13 mouse cellular contexts compared by ENCODE assay signal in the genomic region with DNA sequence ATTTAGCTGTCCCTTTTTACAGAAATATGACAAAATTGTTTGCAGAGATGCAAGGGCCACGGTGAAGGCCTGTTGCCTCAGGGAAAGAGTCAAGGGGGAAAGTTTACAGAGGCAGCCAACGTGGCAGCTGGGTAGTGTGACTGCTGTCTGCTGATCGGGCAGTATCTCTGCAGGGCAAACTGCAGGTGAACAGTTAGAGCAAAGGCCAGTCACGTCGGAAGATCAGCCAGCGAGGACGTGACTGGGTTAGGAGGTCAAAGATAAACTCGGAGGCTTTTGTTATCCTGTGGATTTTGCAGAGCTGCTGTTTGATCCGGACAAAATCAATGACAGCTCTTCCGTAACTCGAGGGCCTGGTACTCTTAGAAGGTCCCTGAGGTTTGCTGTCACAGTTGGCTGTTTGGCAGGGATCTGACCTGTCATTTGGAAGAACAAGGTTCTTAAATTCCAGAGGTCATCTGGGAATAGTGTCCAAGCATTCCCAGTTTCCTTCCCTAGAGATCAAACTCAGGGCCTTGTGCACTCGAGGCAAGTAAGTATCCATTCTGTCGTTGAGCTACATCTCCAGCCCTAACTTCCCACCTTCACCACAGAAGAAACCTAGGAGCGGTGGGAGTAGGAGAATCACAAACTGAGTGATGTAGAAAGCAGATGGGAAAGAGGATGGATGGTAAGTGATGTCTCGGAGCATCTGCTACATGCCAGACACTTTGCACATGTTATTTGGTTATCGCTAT. TPM values are rescaled to one million over a fixed set of nuclear protein-coding genes. Genes with fewer than 3 reads are reported as not detected.
A peak's percentile ranks its signal among the peaks of the same experiment; 100 is the strongest.
DNase-seq lines count a peak whose midpoint lies in the region; ATAC-seq lines count a peak whose summit lies in the region.
"Had no signal": no experiment of that assay in that cellular context is flagged by ENCODE, and none has a peak within 500 bp of the region (broad histone marks: within the 10 kb centered on the region; RNA-seq: fewer than 3 reads in every experiment).

No protein-coding gene starts in this region.

- 33% methylated on average over 16 of the region's 16 CpGs for WGBS in heart, embryonic 12.5 days
- WGBS in midbrain, embryonic 15.5 days = 53% methylated on average over 16 of the region's 16 CpGs
- 51% methylated on average over 16 of the region's 16 CpGs for WGBS in midbrain, embryonic 10.5 days
- 46% methylated on average over 16 of the region's 16 CpGs for WGBS in liver, embryonic 16.5 days (ENCODE audit: insufficient replicate concordance)
- 71% methylated on average over 16 of the region's 16 CpGs for WGBS in neural tube, embryonic 15.5 days

- H3K27ac ChIP-seq in heart, embryonic 12.5 days (ENCODE audit: poor library complexity, severe bottlenecking) = no peak overlapping the region
- no peak overlapping the region for H3K27ac ChIP-seq in midbrain, embryonic 15.5 days
- no peak overlapping the region for H3K27ac ChIP-seq in midbrain, embryonic 10.5 days (replicated peaks)
- peak overlapping the region; percentile 68 for H3K27ac ChIP-seq in liver, embryonic 16.5 days (ENCODE audit: low read length)
- H3K27ac ChIP-seq in neural tube, embryonic 15.5 days (replicated peaks) = no peak overlapping the region
- H3K27ac ChIP-seq: embryonic facial prominence, embryonic 15.5 days; midbrain, embryonic 12.5 days had no signal

- H3K27me3 ChIP-seq in heart, embryonic 12.5 days (replicated peaks) = 0 out of 2 replicates have a peak, but pooled peaks cover 4% of the 10 kb centered on the region
- H3K27me3 ChIP-seq in midbrain, embryonic 15.5 days (replicated peaks) = 0 out of 2 replicates have a peak, but pooled peaks cover 9% of the 10 kb centered on the region
- H3K27me3 ChIP-seq in midbrain, embryonic 10.5 days (ENCODE audit: low read depth, poor library complexity, severe bottlenecking) = peaks cover 42% of the 10 kb centered on the region
- H3K27me3 ChIP-seq in liver, embryonic 16.5 days (ENCODE audit: control insufficient read depth, insufficient read depth, low read depth, low read length) = peaks cover 14% of the 10 kb centered on the region
- H3K27me3 ChIP-seq in neural tube, embryonic 15.5 days (replicated peaks) = peaks cover 6% of the 10 kb centered on the region
- H3K27me3 ChIP-seq: Patski had no signal

- H3K4me3 ChIP-seq in heart, embryonic 12.5 days = no peak overlapping the region
- no peak overlapping the region for H3K4me3 ChIP-seq in midbrain, embryonic 15.5 days
- no peak overlapping the region for H3K4me3 ChIP-seq in midbrain, embryonic 10.5 days
- H3K4me3 ChIP-seq in liver, embryonic 16.5 days (ENCODE audit: low read depth, low read length) = no peak overlapping the region
- no peak overlapping the region for H3K4me3 ChIP-seq in neural tube, embryonic 15.5 days (replicated peaks)

- H3K4me2 ChIP-seq in heart, embryonic 12.5 days = peak overlapping the region; percentile 76
- peak overlapping the region; percentile 52; the same call in 1 of the 2 replicates for H3K4me2 ChIP-seq in midbrain, embryonic 15.5 days
- no peak overlapping the region for H3K4me2 ChIP-seq in liver, embryonic 16.5 days (ENCODE audit: low read depth, low read length)
- H3K4me2 ChIP-seq in neural tube, embryonic 15.5 days = no peak overlapping the region

- no peak for ATAC-seq in heart, embryonic 12.5 days (ENCODE audit: insufficient number of reproducible peaks, low FRiP score)
- no peak for ATAC-seq in midbrain, embryonic 15.5 days (replicated peaks)
- ATAC-seq in liver, embryonic 16.5 days (ENCODE audit: low read depth) = peak; percentile 93
- ATAC-seq in neural tube, embryonic 15.5 days (ENCODE audit: low FRiP score) = no peak
- ATAC-seq: Patski had no signal

- intact Hi-C loops in heart, postnatal 36 days (cut with DNase I) = no loop called here

- no peak for DNase-seq in heart, postnatal 36 days
- DNase-seq in midbrain, embryonic 10.5 days (ENCODE audit: low spot score) = no peak
- DNase-seq in kidney, postnatal 36 days = peak; percentile 60 to 68
- no peak for DNase-seq in lung, postnatal 14 days
- DNase-seq: adrenal gland, adult 8-10 months; cerebellum, postnatal 14 days had no signal

- no peaks in the 10 kb centered on the region for H3K36me3 ChIP-seq in heart, embryonic 12.5 days
- no peaks in the 10 kb centered on the region for H3K36me3 ChIP-seq in midbrain, embryonic 15.5 days (replicated peaks)
- no peaks in the 10 kb centered on the region for H3K36me3 ChIP-seq in midbrain, embryonic 10.5 days
- H3K36me3 ChIP-seq in liver, embryonic 16.5 days (ENCODE audit: control insufficient read depth, insufficient read depth) = no peaks in the 10 kb centered on the region
- no peaks in the 10 kb centered on the region for H3K36me3 ChIP-seq in neural tube, embryonic 15.5 days
- H3K36me3 ChIP-seq: embryonic facial prominence, embryonic 15.5 days; midbrain, embryonic 12.5 days had no signal

- H3K9me3 ChIP-seq in heart, embryonic 12.5 days (replicated peaks) = peaks cover 3% of the 10 kb centered on the region
- no peaks in the 10 kb centered on the region for H3K9me3 ChIP-seq in midbrain, embryonic 15.5 days
- no peaks in the 10 kb centered on the region for H3K9me3 ChIP-seq in midbrain, embryonic 10.5 days (replicated peaks)
- H3K9me3 ChIP-seq in liver, embryonic 16.5 days (replicated peaks; ENCODE audit: control insufficient read depth, low read length) = no peaks in the 10 kb centered on the region
- no peaks in the 10 kb centered on the region for H3K9me3 ChIP-seq in neural tube, embryonic 15.5 days (replicated peaks)
- H3K9me3 ChIP-seq: embryonic facial prominence, embryonic 15.5 days; midbrain, embryonic 12.5 days had no signal

- H3K4me1 ChIP-seq in heart, embryonic 12.5 days (replicated peaks) = peaks cover 10% of the 10 kb centered on the region; the same call in 1 of the 2 replicates
- H3K4me1 ChIP-seq in midbrain, embryonic 15.5 days = peaks cover 7% of the 10 kb centered on the region
- H3K4me1 ChIP-seq in midbrain, embryonic 10.5 days = peaks cover 16% of the 10 kb centered on the region
- no peaks in the 10 kb centered on the region for H3K4me1 ChIP-seq in liver, embryonic 16.5 days (ENCODE audit: control insufficient read depth, low read depth, low read length)
- H3K4me1 ChIP-seq in neural tube, embryonic 15.5 days = peaks cover 10% of the 10 kb centered on the region

- H3K9ac ChIP-seq in heart, embryonic 12.5 days = no peak overlapping the region
- H3K9ac ChIP-seq in midbrain, embryonic 15.5 days = no peak overlapping the region
- H3K9ac ChIP-seq in liver, embryonic 16.5 days (ENCODE audit: low read depth, low read length) = no peak overlapping the region
- H3K9ac ChIP-seq in neural tube, embryonic 15.5 days (replicated peaks) = no peak overlapping the region
- H3K9ac ChIP-seq: embryonic facial prominence, embryonic 15.5 days; midbrain, embryonic 12.5 days had no signal

RNA-seq across cellular contexts. Expression of gene Paqr9, which starts 21.7 kb away (rescaled TPM):
- 0.85 and 0.89 TPM in 2 replicates for polyA plus RNA-seq in heart, embryonic 12.5 days (2016; fragmentation: Nextera tagmentation; extraction: Ambion mirVana)
- total RNA-seq in heart, postnatal 36 days (2021) = 10 to 100 TPM; 47.4 to 47.5 TPM
- 5.1 and 5.3 TPM in 2 replicates for polyA plus RNA-seq in midbrain, embryonic 15.5 days (2015; fragmentation: Nextera tagmentation; extraction: Ambion mirVana)
- 0.17 and 0.19 TPM in 2 replicates for polyA plus RNA-seq in midbrain, embryonic 10.5 days (2016; fragmentation: Nextera tagmentation; extraction: Ambion mirVana)
- polyA plus RNA-seq in liver, embryonic 16.5 days (2015; fragmentation: Nextera tagmentation; extraction: Ambion mirVana) = 5.8 and 6.7 TPM in 2 replicates
- polyA plus RNA-seq in neural tube, embryonic 15.5 days (2015; fragmentation: Nextera tagmentation; extraction: Ambion mirVana) = 6.5 and 8.8 TPM in 2 replicates

RNA-seq across cellular contexts. Expression of gene Pcolce2, which starts 56.2 kb away (rescaled TPM):
- 0.24 and 0.42 TPM in 2 replicates for polyA plus RNA-seq in heart, embryonic 12.5 days (2016; fragmentation: Nextera tagmentation; extraction: Ambion mirVana)
- 10 to 100 TPM; 30.9 to 38.1 TPM for total RNA-seq in heart, postnatal 36 days (2021)
- polyA plus RNA-seq in midbrain, embryonic 15.5 days (2015; fragmentation: Nextera tagmentation; extraction: Ambion mirVana) = 1.3 and 2.9 TPM in 2 replicates
- 2.9 and 3.2 TPM in 2 replicates for polyA plus RNA-seq in midbrain, embryonic 10.5 days (2016; fragmentation: Nextera tagmentation; extraction: Ambion mirVana)
- polyA plus RNA-seq in liver, embryonic 16.5 days (2015; fragmentation: Nextera tagmentation; extraction: Ambion mirVana) = 5.1 and 7.0 TPM in 2 replicates
- polyA plus RNA-seq in neural tube, embryonic 15.5 days (2015; fragmentation: Nextera tagmentation; extraction: Ambion mirVana) = 3.3 and 5.5 TPM in 2 replicates

Comparison
In these comparisons a context has a peak if more than half of its experiments do, and no peak if none do; other contexts are left out.
1. H3K4me2 ChIP-seq: peak in heart, embryonic 12.5 days (single experiment) and midbrain, embryonic 15.5 days (single experiment); none in liver, embryonic 16.5 days (single experiment) and neural tube, embryonic 15.5 days (single experiment).
2. DNase-seq: peak in kidney, postnatal 36 days (2 of 2); none in heart, postnatal 36 days (0 of 2), midbrain, embryonic 10.5 days (single experiment) and lung, postnatal 14 days (single experiment).